Mouse (Mus musculus) lung, adult 2 months (tissue): Measurements from ENCODE around the gene Erbin.

Experiments used
- CTCF ChIP-seq: fragments of 200-500 bp; IDR thresholded peaks from 2 replicates; pipeline ENCODE4 v1.5.1; 2011; ENCODE audit warnings: mild to moderate bottlenecking, low read length, control low read depth; ENCODE audit not compliant: insufficient read depth
- POLR2A ChIP-seq: fragments of 200-500 bp; IDR thresholded peaks from 2 replicates; pipeline ENCODE4 v1.6.1; 2011; ENCODE audit warnings: low read depth, mild to moderate bottlenecking, control low read depth, low read length, borderline replicate concordance; ENCODE audit errors: extremely low read depth

DNA sequence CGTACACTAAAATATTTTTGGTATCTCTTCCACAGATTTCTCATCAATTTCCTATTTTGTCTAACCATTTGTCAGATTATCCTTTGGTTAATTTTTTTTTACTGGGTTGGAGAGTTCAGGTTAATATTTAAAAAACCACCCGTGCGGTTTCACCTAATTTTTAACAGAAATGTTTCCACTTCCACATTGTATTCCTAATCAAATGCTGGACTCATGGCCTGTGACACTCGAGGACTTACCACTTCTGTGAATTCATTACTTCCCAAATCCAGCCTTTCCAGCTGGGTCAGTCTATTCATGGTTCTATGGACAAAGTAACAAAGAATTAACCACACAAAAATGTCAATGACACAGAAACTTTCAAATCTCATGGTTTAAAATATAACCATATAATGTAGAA lies 58.3 kb downstream of the Erbin start:
- TF ChIP-seq CTCF (no peak), POLR2A (no peak)
